Mouse (Mus musculus) urinary bladder, postnatal 4 days (tissue): ENCODE results near the gene Olfr843.

Experiments
- DNase-seq, 2 experiments: peaks; one replicate each; pipeline ENCODE4 v3.0.0; 2021 to 2022; ENCODE audit warnings: low spot score in 2 of 2

The Olfr843 gene

GRCm38 (mm10) chr9:19251887-19252286, at the start of gene Olfr843:
TSS of gene Olfr843 (minus strand) at chr9:19251987.
- no peak for DNase-seq
